Mouse (Mus musculus): ENCODE results near the gene Gm20914.
"Not testable (repeated sequence)": the region's sequence is repeated elsewhere in the genome, so short reads cannot be mapped to it uniquely, and the experiment has no call there.

Gm20914 gene

DNA sequence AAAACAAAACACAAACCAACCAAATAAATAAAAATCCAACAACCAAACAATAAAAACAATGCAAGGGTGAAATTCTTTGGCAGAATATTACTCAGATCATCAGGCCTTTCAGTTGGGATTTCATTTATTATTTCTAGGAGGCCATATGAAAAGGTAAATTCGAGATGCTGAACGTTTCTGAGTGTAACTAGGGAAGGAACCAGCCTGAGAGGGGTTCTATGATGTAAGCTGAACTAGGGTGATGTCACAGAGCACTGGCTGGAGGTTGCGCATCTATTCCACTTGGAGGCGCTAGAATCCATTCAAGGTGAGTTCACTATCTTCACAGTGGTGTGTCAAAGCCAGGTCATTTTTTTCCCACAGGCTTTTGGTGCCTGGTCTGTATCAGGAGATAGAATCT is at the start of gene Gm20914:
Gm20914 (plus strand) TSS at position 301 of the 400 bp plus-strand sequence.
- in situ Hi-C loops (cut with MboI; ENCODE audit: low pct_unique_long_range_greater_than_20kb in 1 of 2, low sequenced_read_pairs in 2 of 2, unreplicated experiment in 1 of 2): not testable (repeated sequence)

Data from mouse embryonic stem cell (cell line).